Mouse (Mus musculus) activated CD4-positive, CD25-positive, alpha-beta regulatory T cell, adult 4 months (primary cell): ENCODE measurements around the gene Pus7. TPM values are rescaled to one million over a fixed set of nuclear protein-coding genes. Genes with fewer than 3 reads are reported as not detected.
A peak's percentile ranks its signal among the peaks of the same experiment; 100 is the strongest.

Experiments
- ATAC-seq: one replicate; pipeline ENCODE4 v1.8.0; 2017
- polyA plus RNA-seq, 2 experiments: library from polyadenylated mRNA; unstranded; fragments of 100-300 nt; shearing (Covaris generic); gene quantifications; one replicate each; pipeline ENCODE4 v1.2.1; 2017

Pus7 gene
- 1 to 10 TPM; 7.4 to 9.6 TPM for polyA plus RNA-seq

DNA sequence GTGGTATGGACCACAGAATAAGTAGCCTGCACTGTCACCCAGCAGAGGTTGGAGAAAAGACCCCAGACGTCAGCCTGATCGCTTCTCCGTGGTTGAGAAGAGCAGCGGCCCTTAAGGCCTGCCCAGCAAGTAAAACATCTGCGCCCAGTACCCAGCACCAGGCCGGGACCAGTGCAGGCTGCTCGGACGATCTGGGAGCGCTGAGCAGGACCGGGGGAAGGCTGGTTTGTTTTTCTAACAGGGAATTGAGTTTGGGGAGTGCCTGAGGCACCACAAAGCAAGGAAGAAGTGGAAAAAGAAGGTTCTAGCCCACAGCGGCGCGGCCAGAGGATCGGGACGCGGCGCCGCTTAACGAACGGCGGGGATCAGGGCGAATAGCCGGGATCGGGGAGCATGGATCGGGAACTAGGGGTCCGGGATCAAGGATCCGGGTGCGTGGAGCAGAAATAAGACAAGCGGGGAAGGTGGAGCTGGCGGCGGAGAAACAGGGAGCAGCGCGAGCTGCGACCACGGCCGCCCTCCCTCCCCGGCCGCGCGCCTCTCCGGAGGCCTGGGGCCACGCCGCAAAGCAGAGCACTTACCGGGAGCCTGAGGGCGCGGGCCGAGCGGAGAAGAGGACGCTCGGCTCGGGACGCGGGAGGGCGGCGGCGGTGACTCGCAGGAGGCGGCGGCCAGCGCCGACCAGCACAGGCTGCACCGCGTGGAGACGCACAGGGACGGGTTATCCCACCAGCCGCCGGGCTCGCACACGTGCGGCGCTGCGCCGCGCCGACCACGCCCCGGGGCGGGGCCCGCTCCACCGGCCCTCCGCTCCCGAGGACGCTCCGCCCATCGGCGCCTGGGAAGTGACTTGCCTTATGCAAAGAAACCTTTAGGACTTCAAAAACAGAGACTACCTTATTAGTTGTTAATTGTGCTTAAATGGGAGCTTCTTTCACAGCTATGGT, at the start of gene Pus7:
Pus7 (minus strand) TSS at position 781 of the 947 bp plus-strand sequence.
- peak; percentile 74 for ATAC-seq

DNA sequence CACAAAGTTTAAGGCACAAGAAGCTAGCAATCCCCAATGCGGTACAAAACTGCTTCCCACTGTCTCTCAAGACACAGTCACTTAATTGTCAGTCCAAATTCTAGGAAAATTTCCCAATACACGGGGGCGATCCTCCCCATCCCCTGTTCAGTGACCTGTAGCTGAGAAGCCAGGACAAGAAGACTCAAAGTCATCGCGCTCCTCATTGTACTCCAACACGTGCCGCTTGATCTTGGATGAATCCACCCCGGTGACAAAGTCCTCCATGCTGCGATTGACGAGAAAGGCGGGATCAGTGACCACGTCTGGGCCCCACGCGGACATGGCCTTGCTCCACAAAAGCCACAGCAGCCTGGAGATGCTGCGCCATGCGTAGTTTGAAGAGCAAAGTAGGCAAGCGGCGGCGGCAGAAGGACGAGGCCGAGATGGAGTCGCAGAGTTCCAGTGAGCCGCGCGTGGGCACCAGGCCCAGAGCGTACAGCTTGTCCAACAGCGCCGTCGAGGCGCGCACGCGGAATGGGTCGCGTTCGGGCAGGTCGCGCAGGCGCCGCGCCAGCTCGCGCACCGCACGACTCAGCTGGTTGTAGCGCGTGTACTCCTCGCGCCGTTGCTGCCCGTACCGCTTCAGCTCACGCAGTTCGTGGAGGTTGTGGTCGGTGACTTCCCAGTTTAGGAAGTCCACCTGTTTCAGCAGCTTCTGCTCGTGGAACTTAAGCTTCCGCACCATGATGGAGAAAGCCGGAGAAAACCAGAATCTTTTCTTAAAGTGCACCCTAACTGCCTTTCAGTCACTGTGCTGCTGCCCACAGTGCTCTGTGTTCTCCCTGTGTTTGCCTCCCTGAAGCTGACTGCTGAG, 47.6 kb upstream of the Pus7 start:
- ATAC-seq = no peak

DNA sequence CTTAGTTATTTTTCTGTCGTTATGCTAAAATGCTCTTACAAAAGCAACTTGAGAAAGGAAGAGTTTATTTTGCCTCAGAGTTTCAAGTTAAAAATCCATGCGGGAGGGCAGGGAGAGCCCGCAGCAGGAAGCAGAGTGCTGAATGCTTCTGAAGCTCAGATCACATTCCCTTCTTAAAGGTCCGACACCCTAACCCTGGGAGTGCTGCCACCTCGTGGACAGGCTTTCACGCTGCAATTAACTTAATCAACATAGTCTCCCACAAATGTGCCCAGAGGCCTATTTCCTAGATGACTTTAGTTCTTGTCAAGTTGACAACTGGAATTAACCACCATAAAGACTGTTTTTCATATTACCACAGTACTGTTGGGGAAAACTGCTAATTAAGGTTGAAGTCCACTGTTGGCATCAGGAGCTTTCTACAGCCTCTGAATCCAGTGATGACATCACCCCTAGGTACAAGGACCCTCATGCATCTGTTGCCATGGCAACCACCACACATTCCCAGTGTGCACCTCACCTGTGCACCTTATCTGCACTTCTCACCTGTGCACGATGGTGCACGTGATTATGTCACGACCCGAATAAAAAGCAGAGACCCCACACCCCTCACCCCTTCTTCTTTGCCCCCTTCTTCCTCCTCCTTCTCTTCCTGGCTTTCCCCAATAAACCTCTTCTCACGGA, 43.0 kb upstream of the Pus7 start:
- ATAC-seq = peak; percentile 46

DNA sequence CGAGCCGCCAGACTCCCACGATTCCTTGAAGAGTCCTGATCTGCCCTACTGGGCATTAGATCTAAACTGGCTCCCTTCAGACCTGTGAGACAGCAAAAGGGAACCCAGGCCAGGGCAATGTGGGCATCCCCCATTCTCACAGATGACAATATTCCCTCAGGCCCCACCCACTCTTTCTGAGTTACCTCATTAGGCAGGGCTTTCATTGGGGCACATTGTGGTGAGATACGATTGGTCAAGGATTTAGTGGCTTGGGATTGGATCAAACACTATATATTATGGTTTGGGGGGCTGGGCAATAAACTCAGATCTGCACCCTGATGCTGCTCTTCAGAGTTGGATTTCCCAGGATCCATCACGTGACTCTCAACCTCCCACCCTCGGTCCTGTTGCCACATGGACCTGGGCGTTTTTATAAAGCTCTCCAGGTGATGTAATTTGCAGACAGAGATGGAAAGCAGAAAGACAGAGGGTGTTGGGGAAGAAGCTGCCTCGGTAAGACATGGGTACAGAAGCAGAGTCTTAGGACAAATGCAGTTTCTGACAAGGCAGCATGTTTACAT, 40.7 kb upstream of the Pus7 start:
- no peak for ATAC-seq

DNA sequence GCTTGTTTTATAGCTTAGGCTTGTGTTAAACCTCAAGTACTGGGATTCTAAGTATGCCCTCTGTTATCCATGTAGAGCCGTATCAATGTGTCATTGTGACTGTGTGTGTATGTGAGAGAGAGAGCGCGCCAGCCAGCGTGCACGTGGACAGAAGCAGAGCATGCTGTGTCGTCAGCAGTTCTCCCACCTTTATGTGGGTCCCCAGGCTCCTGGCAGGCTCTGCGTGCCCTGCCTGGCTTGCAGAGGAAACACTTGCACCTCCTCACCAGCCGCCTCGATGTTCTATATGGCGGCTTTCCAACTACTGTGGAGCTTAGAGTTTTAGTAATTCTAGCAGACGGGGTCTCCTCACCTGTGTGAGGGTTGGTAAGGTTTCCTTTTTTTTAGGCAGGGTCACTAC, 38.8 kb upstream of the Pus7 start:
- ATAC-seq = no peak

DNA sequence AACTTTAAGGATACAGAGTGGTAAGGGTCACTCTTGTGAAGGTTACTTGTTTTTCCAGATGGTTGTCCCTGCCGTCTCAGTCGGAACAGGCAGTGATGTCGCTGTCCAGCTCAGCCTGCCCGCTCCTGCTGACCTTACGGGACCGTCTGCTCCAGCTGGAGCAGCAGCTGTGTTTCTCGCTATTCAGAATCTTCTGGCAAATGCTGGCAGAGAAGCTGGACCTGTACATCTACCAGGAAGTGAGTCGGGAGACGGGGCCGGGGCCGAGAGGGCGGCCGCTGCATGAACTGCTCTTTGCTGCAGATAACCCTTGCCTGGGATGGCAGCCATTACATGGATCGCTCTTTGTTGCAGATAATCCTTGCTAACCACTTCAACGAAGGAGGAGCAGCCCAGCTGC, 33.2 kb upstream of the Pus7 start:
- ATAC-seq = no peak

DNA sequence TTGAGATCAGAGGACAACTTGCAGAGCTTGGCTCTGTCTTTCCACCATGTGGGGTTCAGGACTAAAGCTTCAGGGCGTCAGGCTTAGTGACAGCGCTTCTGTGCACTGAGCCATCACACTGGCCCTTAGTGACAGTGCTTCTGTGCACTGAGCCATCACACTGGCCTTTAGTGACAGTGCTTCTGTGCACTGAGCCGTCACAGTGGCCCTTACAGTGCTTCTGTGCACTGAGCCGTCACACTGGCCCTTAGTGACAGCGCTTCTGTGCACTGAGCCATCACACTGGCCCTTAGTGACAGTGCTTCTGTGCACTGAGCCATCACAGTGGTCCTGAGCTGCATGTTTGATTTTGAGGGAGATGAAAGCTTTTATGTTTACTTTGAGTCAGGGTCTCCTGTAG, 31.3 kb upstream of the Pus7 start:
- no peak for ATAC-seq

DNA sequence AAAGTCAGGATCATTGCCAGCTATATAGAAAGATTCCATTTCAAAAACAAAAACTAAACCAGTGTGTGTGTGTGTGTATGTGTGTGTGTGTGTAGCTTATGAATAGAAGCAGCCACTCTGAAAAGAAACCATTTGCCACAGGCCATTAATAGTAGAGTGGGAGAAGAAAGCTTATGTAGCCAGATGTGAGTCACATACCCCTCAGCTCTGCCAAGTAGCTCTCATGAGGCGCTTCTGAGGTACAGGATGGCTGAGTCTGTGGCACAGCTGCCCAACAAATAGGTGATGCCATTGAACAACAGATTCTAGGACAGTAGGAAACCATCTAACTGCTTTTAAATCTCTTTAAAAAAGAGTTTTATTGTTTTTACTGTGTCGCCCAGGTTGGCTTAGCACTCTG, 9.2 kb upstream of the Pus7 start:
- ATAC-seq = no peak

DNA sequence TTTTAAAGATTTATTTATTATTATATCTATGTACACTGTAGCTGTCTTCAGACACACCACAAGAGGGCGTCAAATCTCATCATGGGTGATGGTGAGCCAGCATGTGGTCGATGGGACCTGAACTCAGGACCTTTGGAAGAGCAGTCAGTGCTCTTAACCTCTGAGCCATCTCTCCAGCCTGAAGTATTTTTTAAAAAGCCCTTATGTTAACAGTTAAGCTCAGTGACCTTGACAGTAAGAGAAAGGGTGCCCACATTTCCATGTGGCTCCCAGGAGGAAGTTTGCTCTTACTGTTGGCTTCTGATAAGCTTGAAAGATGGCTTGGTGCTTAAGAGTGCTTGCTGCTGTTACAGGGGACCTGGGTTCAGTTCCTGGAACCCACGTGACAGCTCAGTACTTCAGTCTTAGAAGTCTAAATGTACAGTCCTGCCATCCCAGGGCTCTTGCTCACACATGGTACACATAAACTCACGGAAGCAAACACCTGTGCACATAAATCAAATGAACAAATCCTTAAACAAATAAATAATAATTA, 5.6 kb upstream of the Pus7 start:
- ATAC-seq = no peak

DNA sequence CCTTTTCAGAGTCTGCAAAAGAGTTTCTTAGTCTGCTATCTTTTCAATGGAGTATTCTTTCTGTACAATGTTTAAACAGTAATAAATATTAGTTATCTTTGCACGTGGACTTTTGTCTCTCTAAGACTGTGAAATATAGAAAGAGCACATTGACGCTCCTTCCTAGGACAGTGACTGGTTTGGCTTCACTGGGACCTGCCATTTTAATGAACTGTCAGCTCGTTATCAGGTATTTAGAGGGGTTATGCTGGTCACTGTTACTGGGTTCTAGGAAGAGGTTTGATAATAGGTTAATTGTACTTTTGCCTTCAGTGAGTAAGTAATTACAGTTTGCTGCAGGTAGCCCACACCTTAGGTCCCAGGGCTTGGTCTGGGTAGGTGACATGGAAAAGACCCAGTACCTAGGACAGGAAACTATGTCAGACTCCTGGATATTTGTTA, 4.9 kb upstream of the Pus7 start:
- ATAC-seq = no peak

DNA sequence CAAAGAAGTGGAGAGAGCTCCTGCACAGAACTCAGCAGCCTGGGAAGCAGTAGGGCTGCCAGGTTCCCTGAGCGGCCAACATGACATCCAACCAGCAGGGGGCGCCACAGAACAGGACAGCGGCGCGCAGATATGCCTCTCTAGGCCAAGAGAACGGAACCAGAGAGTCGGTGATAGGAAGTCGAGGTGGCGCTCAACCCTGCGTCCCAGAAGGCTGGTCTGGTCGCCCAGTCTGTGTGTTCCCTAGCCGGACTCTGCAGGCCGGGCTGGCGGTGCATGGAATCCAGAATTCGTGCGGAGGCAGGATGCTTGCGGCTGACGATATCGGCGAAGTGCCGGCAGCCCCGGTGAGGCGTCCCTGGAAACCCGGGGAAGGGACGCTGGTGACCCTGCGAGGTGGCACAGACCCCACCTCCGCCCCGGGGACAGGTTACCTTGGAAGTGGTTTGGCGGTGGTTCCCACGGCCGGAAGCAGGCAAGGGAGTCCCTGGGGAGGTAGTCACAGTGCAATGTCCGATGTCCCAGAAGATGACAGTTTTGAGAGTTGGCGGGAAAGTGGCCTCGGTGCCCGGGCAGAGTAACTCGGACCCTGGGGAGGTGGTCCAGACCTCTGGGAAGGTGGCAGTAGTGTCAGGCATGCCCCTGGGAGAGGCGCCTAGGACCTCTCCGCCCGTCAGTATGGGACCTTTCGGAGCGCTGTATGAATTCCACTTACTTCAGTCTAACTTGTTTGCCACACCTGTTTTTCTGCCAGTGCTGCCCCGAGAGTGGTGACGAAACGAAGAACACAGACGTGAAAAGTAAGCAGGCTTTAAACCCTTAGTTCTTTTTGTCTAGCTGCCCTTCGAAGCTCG, 4.3 kb upstream of the Pus7 start, which contains the start of gene Rint1:
Rint1 (plus strand) TSS at position 176 of the 854 bp plus-strand sequence.
- ATAC-seq = peak; percentile 79

DNA sequence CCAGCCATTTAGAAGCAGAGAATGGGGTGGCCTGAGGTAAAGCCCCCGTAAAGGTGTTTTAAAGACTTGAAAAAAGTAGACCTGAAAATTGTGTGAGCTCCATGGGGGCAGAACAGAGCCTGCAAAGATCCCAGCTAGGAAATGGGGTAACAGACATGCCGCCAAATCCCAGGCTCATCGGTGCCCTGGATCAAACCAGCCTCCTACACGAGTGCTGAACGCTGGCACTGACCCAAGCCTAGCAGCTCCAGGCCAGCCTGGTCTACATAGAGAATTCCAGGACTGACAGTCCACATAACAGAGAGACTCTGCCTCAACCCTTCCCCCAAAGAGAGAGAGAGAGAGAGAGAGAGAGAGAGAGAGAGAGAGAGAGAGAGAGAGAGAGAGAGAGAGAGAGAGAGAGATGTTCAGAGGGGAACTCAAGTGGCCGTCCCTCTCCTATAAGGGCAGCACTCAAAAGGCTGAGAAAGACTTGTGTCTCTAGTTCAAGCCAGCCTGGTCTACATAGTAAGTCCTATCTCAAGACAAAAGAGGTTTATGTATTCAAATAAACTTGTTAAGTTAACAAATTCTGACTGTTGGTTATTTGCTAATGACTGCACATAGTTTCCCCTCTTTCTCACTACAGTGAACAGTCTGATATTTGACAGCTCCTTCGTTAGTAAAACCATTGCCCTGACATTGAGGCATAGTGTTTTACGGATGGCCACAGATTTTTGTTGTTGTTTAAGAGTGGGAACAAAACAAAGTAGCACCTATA, 1.3 kb downstream of the Pus7 start:
- no peak for ATAC-seq

DNA sequence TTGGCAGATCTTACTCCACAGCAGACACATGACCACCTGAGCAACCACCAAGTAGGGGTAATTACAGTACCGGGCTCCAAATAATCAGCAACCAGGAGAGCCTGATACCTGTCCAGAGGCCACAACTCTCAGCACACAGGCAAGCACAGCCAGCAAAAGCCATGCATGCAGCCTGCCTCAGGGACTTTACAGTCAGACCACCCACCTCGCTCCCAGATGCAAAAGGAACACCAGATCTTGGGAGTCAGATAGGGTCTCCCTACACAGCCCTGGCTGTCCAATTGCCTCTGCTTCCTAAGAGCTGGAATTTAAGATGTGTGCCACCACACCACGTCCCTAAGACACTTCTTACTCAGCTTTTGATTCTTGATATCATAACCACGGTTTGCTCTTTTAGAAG, 2.3 kb downstream of the Pus7 start:
- ATAC-seq = no peak

DNA sequence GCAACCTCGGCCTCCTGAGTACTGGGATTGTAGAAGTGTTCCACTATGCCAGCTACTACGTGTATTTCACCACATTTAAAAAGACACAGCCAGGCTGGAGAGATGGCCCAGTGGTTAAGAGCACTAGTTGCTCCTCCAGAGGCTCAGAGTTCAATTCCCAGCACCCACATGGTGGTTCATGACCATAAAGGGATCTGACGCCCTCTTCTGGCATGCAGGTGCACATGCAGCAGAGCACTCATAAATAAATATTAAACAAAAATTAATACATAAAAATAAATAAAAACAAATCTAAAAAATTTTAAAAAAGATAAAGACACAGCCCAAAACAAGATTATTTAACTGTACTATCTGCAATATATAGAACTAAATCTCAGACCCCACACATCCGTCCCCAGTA, 3.0 kb downstream of the Pus7 start:
- ATAC-seq = no peak

DNA sequence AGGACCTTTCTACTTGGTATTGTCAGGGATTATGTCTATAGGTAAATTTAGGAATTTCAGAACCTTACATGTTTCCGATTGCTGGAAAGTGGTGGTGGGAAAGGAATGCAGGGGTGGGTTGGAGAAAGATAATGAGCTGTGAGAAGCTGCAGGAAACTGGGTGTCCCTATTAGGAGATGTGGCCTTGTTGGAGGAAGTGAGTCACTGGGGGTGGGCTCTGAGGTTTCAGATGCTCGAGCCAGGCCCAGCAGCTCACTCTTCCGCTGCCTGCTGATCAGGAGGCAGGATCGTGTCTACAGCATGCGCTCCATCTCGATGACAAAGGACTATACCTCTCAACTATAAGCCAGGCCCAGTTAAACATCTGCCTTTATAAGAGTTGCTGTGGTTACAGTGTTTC, 9.3 kb downstream of the Pus7 start:
- no peak for ATAC-seq

DNA sequence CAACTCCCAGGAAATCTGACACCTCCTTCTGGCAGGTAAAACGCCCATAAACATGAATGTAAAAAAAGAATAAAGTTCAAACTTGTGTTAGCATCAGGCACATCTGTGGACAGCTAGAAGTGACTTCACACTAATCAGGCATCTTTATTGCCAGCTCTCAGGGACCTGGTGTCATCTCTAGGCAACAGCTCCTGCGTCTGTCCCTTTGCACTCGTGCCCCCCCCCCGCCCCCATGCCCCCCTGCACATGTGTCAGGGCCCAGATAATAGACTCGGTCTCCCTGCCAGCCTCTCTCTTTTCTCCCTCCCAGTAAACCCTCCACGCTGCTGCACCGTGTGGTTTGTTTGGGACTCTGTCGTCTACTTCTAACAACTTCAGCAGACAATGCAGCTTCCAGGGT, 12.4 kb downstream of the Pus7 start:
- no peak for ATAC-seq

DNA sequence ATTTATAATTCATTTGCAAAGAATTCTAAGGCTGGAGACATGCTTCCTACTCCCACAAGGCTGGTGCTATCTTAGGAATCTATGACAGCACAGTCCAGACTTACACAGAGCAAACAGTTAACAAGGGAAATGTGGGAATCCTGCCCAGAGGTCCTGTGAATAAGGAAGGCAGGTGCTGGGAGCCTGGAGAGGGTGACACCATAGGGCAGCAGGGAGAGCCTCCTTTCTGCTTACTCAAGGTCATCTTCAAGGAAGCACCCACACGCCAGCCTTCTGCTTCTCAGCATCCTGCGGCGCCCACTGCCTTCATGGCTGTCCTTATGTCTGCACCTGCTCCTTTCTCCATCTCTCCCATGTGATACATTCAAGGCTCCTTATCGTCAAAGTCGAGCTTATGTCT, 19.0 kb downstream of the Pus7 start:
- no peak for ATAC-seq

DNA sequence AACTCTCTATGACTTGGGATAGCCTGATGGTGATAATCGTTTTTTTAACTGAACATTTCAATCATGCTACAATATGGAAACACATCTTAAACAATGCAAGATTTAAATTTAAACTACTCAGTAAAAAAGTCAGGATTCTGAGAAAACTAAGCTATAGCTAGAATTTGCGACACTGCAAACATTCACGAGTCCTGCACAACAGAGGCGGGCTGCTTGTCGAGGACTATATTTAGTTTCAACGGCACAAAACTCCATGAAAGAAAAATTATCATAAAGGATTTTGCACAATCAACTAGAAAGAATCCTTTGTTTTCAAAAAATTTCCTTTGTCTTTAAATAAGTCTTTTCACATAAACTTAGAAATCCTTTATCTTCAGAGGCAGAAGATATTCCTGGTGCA, 21.0 kb downstream of the Pus7 start:
- ATAC-seq = no peak

DNA sequence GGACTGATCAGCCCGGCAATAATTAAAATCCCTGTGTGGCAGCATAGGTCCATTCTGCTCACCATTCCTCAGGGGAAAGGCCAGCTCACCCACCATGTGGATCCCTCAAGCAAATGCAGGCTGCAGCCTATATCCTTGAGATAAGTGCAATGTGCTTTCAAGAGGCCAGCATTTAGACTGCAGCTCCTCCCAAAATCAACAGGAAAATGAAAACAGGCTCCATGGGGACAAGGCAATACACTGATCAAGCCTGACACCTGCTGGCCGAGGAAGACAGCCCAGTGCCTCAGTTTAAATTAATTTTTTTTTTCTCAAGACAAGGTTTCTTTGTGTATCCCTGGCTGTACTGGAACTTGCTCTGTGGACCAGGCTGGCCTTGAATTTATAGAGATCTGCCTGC, 24.9 kb downstream of the Pus7 start:
- ATAC-seq = peak; percentile 23

DNA sequence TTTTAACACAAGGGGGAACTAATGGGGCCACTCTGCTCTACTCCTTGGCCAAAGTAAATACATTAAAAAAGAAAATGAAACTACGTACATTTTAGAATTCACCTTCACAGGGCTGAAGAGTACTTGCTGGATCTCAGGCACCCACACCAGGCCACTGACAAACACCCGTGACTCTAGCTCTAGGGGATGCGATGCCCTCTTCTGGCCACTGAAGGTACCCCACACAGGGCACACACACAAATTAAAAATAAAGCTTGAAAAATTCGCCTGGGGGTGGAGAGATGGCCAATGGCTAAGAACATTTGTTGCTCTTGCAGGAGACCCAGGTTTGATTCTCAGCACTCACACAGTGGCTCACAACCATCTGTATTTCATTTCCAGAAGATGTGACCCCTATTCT, 27.1 kb downstream of the Pus7 start:
- no peak for ATAC-seq

DNA sequence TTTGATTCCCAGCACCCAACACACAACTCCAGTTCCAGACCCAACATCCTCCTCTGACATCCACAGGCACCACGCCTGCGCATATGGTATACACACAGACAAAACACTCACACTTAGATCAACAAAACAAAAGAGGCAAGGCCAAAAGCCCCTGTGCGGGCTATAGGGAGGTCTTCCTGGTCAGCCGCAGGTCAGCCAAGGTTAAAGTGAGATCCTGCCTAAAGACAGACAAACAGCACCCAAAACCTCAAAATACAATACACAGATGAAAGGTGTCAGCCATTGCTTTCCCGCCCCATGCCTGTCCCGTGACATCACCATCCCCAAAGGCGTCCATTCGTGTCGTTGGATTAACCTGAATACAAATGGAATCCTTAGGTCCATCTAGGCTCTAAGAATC, 27.9 kb downstream of the Pus7 start:
- no peak for ATAC-seq
